Mouse (Mus musculus): Measurements from ENCODE around the gene Heatr6. TPM values are rescaled to one million over a fixed set of nuclear protein-coding genes. Genes with fewer than 3 reads are reported as not detected.

Heatr6 gene
- polyA plus RNA-seq, 1 experiment: 10.2 TPM

DNA sequence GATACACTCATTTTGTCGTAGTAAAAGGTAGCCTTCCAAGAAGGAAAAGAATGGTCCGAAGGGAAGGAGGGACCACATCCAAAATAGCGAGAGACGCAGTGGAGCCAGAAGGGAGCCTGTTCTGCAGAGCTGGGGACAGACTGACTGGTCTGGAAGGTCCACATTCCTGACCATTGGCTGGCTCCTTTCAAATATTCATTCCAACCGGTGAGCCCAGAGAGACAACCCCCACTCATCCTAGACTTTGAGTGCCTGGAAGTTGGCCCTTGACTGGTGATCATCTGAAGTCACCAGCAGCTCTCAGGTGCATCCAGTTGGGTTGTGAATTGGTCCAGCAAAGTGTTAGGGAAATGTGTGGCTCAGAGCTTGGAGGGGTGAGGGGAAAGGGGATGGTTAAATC is 61.7 kb downstream of the Heatr6 start:
- H3K79me3 ChIP-seq (ENCODE audit: low read depth): no peaks in the 10 kb centered on the region
- TF ChIP-seq FOSL1 (IDR thresholded peaks at IDR 0.05; ENCODE audit: insufficient read depth, low read length, poor library complexity, severe bottlenecking): no peak
- no peak for TF ChIP-seq USF1 (IDR thresholded peaks at IDR 0.05; ENCODE audit: low read depth)
- no peak for TF ChIP-seq MYOD1 (IDR thresholded peaks at IDR 0.05; ENCODE audit: control insufficient read depth, insufficient read length, low read depth)
- TF ChIP-seq CEBPB (IDR thresholded peaks at IDR 0.05; ENCODE audit: low read depth): no peak
- TF ChIP-seq MYOG (IDR thresholded peaks at IDR 0.05; ENCODE audit: control insufficient read depth, extremely low read depth, insufficient read length): no peak
- TF ChIP-seq MAX (IDR thresholded peaks at IDR 0.05): no peak
- no peak for TF ChIP-seq CTCF (IDR thresholded peaks at IDR 0.05; ENCODE audit: control insufficient read depth, insufficient read depth, insufficient read length)
- no peaks in the 10 kb centered on the region for H3K79me2 ChIP-seq (ENCODE audit: control insufficient read depth, insufficient read depth)
- no peak overlapping the region for H3K4me3 ChIP-seq (ENCODE audit: insufficient read depth, poor library complexity, severe bottlenecking)
- peaks cover 32% of the 10 kb centered on the region for H3K27me3 ChIP-seq (ENCODE audit: control insufficient read depth, insufficient read depth, insufficient read length)
- H3K36me3 ChIP-seq (ENCODE audit: control insufficient read depth, insufficient read depth): no peaks in the 10 kb centered on the region
- no peak overlapping the region for H3ac ChIP-seq (ENCODE audit: control insufficient read depth, insufficient read length, low read depth)

DNA sequence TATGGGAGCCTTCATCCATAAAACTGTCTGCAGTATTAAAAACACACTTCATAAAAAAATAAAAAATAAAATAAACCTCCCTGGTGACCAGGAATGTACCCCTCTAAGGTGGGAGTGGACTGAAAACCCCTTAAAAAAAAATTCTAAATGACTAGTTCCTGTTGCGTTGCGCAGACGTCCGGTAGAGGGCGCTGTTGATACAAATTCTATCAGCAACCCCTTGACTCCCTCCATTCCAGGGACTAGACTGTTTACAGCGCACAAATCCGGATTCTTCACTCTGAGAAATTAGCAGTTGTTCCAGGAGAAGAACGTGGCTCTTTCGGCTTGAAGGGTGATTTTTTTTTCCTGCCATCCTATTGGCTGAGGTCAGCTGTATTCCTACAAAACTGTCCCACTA is 62.1 kb downstream of the Heatr6 start:
- Histone ChIP-seq H3K79me2 (ENCODE audit: control insufficient read depth, insufficient read depth) (no peaks in the 10 kb centered on the region), H3ac (ENCODE audit: control insufficient read depth, insufficient read length, low read depth) (no peak overlapping the region), H3K36me3 (ENCODE audit: control insufficient read depth, insufficient read depth) (no peaks in the 10 kb centered on the region), H3K27me3 (ENCODE audit: control insufficient read depth, insufficient read depth, insufficient read length) (peaks cover 34% of the 10 kb centered on the region), H3K79me3 (ENCODE audit: low read depth) (no peaks in the 10 kb centered on the region), H3K4me3 (ENCODE audit: insufficient read depth, poor library complexity, severe bottlenecking) (no peak overlapping the region)
- TF ChIP-seq MAX (IDR thresholded peaks at IDR 0.05) (no peak), MYOD1 (IDR thresholded peaks at IDR 0.05; ENCODE audit: control insufficient read depth, insufficient read length, low read depth) (no peak), CTCF (IDR thresholded peaks at IDR 0.05; ENCODE audit: control insufficient read depth, insufficient read depth, insufficient read length) (peak; percentile 11), USF1 (IDR thresholded peaks at IDR 0.05; ENCODE audit: low read depth) (no peak), CEBPB (IDR thresholded peaks at IDR 0.05; ENCODE audit: low read depth) (no peak), MYOG (IDR thresholded peaks at IDR 0.05; ENCODE audit: control insufficient read depth, extremely low read depth, insufficient read length) (no peak), FOSL1 (IDR thresholded peaks at IDR 0.05; ENCODE audit: insufficient read depth, low read length, poor library complexity, severe bottlenecking) (no peak)

DNA sequence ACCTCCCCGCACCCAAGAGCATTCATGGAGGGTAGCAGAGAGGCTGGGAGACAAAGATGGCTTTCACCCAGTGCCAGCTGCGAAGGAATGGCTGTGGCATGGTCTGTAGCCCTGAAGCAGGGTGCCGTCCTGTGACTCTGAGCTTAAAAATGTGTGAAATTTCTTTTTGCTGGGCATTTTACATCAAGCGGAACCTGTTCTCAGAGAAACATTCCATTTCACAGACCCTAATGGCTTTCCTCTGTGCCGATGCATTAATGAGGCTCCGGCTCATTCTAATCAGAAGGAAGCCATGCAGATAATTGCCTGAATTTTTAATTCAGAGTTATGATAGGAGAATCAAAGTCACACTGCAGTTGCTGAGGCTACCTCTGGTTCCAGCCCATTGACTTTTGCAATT is 63.6 kb downstream of the Heatr6 start:
- no peak for TF ChIP-seq MAX (IDR thresholded peaks at IDR 0.05)
- no peak for TF ChIP-seq CEBPB (IDR thresholded peaks at IDR 0.05; ENCODE audit: low read depth)
- no peak for TF ChIP-seq MYOG (IDR thresholded peaks at IDR 0.05; ENCODE audit: control insufficient read depth, extremely low read depth, insufficient read length)
- no peak for TF ChIP-seq CTCF (IDR thresholded peaks at IDR 0.05; ENCODE audit: control insufficient read depth, insufficient read depth, insufficient read length)
- TF ChIP-seq USF1 (IDR thresholded peaks at IDR 0.05; ENCODE audit: low read depth): no peak
- TF ChIP-seq MYOD1 (IDR thresholded peaks at IDR 0.05; ENCODE audit: control insufficient read depth, insufficient read length, low read depth): no peak
- TF ChIP-seq FOSL1 (IDR thresholded peaks at IDR 0.05; ENCODE audit: insufficient read depth, low read length, poor library complexity, severe bottlenecking): no peak
- Histone ChIP-seq H3K27me3 (ENCODE audit: control insufficient read depth, insufficient read depth, insufficient read length) (peaks cover 29% of the 10 kb centered on the region), H3K79me2 (ENCODE audit: control insufficient read depth, insufficient read depth) (no peaks in the 10 kb centered on the region), H3K36me3 (ENCODE audit: control insufficient read depth, insufficient read depth) (no peaks in the 10 kb centered on the region), H3ac (ENCODE audit: control insufficient read depth, insufficient read length, low read depth) (no peak overlapping the region), H3K4me3 (ENCODE audit: insufficient read depth, poor library complexity, severe bottlenecking) (no peak overlapping the region), H3K79me3 (ENCODE audit: low read depth) (no peaks in the 10 kb centered on the region)

DNA sequence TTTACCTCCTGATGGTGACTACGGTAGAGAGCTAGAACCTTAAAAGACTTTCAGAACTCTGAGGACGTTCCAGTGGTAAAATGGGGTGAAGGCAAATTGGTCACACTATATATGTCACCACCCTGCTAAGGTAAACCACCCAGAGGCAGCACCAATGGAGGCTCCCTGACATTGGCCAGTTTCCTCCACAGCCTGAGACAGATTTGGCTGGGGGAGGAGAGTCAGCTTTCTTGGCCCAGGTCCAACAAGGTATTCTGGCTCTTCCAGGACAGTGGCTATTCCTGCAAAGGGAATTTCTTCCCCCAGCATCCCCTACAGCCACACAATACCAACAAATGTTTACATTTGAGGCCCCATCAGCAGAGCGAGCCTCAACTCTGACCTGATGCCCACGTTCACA is 64.5 kb downstream of the Heatr6 start:
- TF ChIP-seq FOSL1 (IDR thresholded peaks at IDR 0.05; ENCODE audit: insufficient read depth, low read length, poor library complexity, severe bottlenecking): no peak
- TF ChIP-seq CEBPB (IDR thresholded peaks at IDR 0.05; ENCODE audit: low read depth): no peak
- Histone ChIP-seq H3K4me3 (ENCODE audit: insufficient read depth, poor library complexity, severe bottlenecking) (no peak overlapping the region), H3K36me3 (ENCODE audit: control insufficient read depth, insufficient read depth) (no peaks in the 10 kb centered on the region), H3K79me2 (ENCODE audit: control insufficient read depth, insufficient read depth) (no peaks in the 10 kb centered on the region), H3K27me3 (ENCODE audit: control insufficient read depth, insufficient read depth, insufficient read length) (peaks cover 29% of the 10 kb centered on the region), H3ac (ENCODE audit: control insufficient read depth, insufficient read length, low read depth) (no peak overlapping the region), H3K79me3 (ENCODE audit: low read depth) (no peaks in the 10 kb centered on the region)

DNA sequence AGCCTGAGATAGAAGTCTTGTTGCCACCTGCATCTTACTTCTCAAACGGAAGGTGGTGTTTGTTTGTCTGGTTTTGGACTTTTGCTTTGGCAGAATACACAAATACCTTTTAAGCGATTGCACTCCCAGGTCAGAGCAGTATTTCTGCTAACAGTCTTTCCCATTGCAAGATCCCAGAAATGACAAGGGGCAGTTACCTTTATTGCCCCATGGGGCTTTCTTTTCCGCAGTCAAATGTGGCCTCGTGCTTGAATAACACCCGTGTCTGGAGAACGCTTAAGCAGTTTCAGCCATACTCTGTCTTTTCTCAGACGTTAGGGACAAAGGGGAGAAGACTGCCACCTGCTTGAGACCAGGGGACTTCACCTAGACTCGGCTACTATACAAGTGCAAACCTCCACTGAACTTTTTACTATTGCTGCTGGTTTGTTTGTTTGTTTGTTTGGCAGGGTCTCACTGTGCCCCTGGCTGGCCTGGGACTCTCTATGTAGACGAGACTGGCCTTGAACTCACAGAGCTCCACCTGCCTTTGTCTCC is 65.2 kb downstream of the Heatr6 start:
- peaks cover 27% of the 10 kb centered on the region for H3K27me3 ChIP-seq (ENCODE audit: control insufficient read depth, insufficient read depth, insufficient read length)
- no peaks in the 10 kb centered on the region for H3K79me2 ChIP-seq (ENCODE audit: control insufficient read depth, insufficient read depth)

More for the DNA sequence above, 65.2 kb downstream of the Heatr6 start:
- Histone ChIP-seq H3ac (ENCODE audit: control insufficient read depth, insufficient read length, low read depth) (no peak overlapping the region), H3K36me3 (ENCODE audit: control insufficient read depth, insufficient read depth) (no peaks in the 10 kb centered on the region), H3K79me3 (ENCODE audit: low read depth) (no peaks in the 10 kb centered on the region), H3K4me3 (ENCODE audit: insufficient read depth, poor library complexity, severe bottlenecking) (no peak overlapping the region)
- TF ChIP-seq USF1 (IDR thresholded peaks at IDR 0.05; ENCODE audit: low read depth): no peak
- TF ChIP-seq CEBPB (IDR thresholded peaks at IDR 0.05; ENCODE audit: low read depth): no peak
- TF ChIP-seq MAX (IDR thresholded peaks at IDR 0.05): no peak
- TF ChIP-seq FOSL1 (IDR thresholded peaks at IDR 0.05; ENCODE audit: insufficient read depth, low read length, poor library complexity, severe bottlenecking): no peak
- TF ChIP-seq MYOG (IDR thresholded peaks at IDR 0.05; ENCODE audit: control insufficient read depth, extremely low read depth, insufficient read length): no peak
- no peak for TF ChIP-seq MYOD1 (IDR thresholded peaks at IDR 0.05; ENCODE audit: control insufficient read depth, insufficient read length, low read depth)
- no peak for TF ChIP-seq CTCF (IDR thresholded peaks at IDR 0.05; ENCODE audit: control insufficient read depth, insufficient read depth, insufficient read length)
